Mouse (Mus musculus): Measurements from ENCODE around the gene Cfap52.

DNA sequence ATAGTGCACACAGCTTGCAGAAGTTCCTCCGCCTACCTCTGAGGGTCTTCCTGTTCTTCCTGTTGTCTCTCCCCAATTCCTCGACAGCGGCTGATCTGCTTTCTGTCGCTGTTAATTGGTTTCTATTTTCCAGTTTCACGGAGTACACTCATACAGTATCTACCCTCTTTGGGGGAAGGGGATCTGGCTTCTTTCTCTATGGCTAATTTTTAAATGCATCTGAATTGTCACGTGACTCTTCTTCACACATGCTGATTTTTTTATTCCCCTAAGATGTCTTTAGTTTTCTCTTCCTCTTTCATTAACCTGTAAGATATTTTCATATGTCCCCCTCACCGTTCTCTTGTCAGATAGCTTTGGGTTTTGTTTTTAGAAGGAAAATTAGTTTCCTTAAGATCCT lies 46.8 kb upstream of the Cfap52 start:
- TF ChIP-seq GATA1 (IDR thresholded peaks at IDR 0.05; ENCODE audit: borderline replicate concordance, low read length) = no peak
- TF ChIP-seq FLI1 (IDR thresholded peaks at IDR 0.05; ENCODE audit: low read length) = no peak
